Mouse (Mus musculus) lung, postnatal 0 days (tissue): ENCODE results near the gene Trim23. TPM values are rescaled to one million over a fixed set of nuclear protein-coding genes. Genes with fewer than 3 reads are reported as not detected.
"Not testable (repeated sequence)": the region's sequence is repeated elsewhere in the genome, so short reads cannot be mapped to it uniquely, and the experiment has no call there.

Experiments
- ATAC-seq: fragments of 200-750 bp; cut with Nextera tagmentation; 2 replicates; pipeline ENCODE4 v1.8.0; 2017; ENCODE audit warnings: moderate library complexity
- DNase-seq: peaks from one replicate; pipeline ENCODE4 v3.0.0-alpha.2; 2016; ENCODE audit warnings: low spot score
- H3K27ac ChIP-seq: fragments of 300-500 bp; sonication (generic); 2 replicates; pipeline ENCODE4 v1.5.1; 2014; ENCODE audit warnings: antibody characterized with exemption, mild to moderate bottlenecking, low read length, mixed read lengths
- H3K27me3 ChIP-seq: fragments of 300-500 bp; sonication (generic); replicated peaks from 2 replicates; pipeline ENCODE4 v1.6.1; 2014; ENCODE audit warnings: low read length, mixed read lengths; ENCODE audit not compliant: insufficient read depth
- H3K36me3 ChIP-seq: fragments of 300-500 bp; sonication (generic); 2 replicates; pipeline ENCODE4 v1.6.1; 2014; ENCODE audit warnings: low read length, mixed read lengths; ENCODE audit not compliant: insufficient read depth
- H3K4me1 ChIP-seq: fragments of 300-500 bp; sonication (generic); 2 replicates; pipeline ENCODE4 v1.6.1; 2014; ENCODE audit warnings: antibody characterized with exemption, low read depth, low read length, mixed read lengths; ENCODE audit not compliant: insufficient read depth
- H3K4me2 ChIP-seq: fragments of 300-500 bp; sonication (generic); replicated peaks from 2 replicates; pipeline ENCODE4 v1.6.1; 2014; ENCODE audit warnings: low read depth, mild to moderate bottlenecking, low read length, moderate library complexity, mixed read lengths
- H3K4me3 ChIP-seq: fragments of 300-500 bp; sonication (generic); 2 replicates; pipeline ENCODE4 v1.5.1; 2014; ENCODE audit warnings: low read depth, low read length
- H3K9ac ChIP-seq: fragments of 300-500 bp; sonication (generic); replicated peaks from 2 replicates; pipeline ENCODE4 v1.6.1; 2014; ENCODE audit warnings: low read depth, mild to moderate bottlenecking
- H3K9me3 ChIP-seq: fragments of 300-500 bp; sonication (generic); 2 replicates; pipeline ENCODE4 v1.6.1; 2016; ENCODE audit warnings: low read length, mixed read lengths
- CTCF ChIP-seq: IDR thresholded peaks from 2 replicates; pipeline ENCODE4 v1.5.1; 2016; ENCODE audit warnings: antibody characterized with exemption, mild to moderate bottlenecking
- EP300 ChIP-seq: IDR thresholded peaks from 2 replicates; pipeline ENCODE4 v1.6.1; 2016; ENCODE audit warnings: antibody characterized with exemption, mild to moderate bottlenecking, control low read depth
- whole genome bisulfite sequencing: fragments of 180-500 bp; shearing (Covaris S2); extraction: QIAGEN DNeasy Blood & Tissue Kit; methylation state at CpG from one replicate; pipeline ENCODE4 v1.1.7; 2014; 5-methylcytosine and 5-hydroxymethylcytosine counted together
- polyA plus RNA-seq: library from polyadenylated mRNA; unstranded; fragments of >200 nt; fragmentation: Nextera tagmentation; extraction: Ambion mirVana; gene quantifications from 2 replicates; pipeline ENCODE4 v1.2.1, GENCODE M21; 2015

The Trim23 gene
- polyA plus RNA-seq, 1 experiment from 2014 or later = 12.2 TPM

DNA sequence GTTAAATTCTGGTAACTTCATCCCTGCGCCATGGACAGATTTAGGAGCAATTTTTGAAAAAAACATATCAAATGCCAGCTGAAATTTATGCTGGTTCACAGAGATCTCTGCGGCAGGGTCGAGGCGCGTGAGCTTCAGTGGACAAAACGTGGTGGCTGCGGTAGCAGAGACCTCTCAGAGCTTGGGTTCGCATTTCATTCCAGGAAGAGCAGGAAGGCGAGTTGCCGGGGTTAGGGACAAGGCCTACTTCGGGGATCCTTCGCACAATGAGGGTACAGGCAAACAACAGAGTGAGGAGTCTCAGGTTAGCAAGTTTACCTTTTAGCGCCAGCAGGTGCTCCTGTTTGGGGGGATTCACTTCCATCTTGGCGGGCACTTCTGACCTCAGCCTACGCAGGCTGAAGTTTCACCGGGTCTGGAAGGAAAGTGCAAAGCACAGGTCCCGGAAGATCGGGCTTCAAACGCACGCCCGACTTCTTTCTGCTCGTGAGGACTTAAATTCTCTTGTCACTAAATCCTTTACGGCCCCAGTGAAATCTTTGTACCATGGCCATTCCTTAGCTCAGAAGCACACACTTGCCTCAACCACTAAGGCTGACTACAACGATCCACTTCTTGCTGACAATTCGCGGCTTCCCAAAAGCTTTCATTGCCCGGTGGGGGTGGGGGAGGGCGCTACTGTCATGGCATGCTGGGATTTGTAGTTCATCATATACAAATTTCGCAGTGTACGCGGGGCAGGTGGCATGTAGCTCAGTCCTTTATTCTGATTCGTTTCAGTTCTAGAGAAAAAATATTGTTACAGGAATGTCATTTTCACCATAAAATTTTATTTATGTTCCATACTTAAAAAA, 574 bp upstream of the Trim23 start, which contains the start of gene Trappc13:
Trappc13 (minus strand) TSS at position 674 of the 854 bp plus-strand sequence.
- Histone ChIP-seq H3K4me1 (no peaks in the 10 kb centered on the region), H3K9me3 (no peaks in the 10 kb centered on the region), H3K36me3 (no peaks in the 10 kb centered on the region), H3K27me3 (no peaks in the 10 kb centered on the region), H3K4me3 (peak within 1 kb of the TSS; percentile 73), H3K4me2 (peak within 1 kb of the TSS; percentile 71), H3K27ac (peak within 1 kb of the TSS; percentile 84), H3K9ac (peak within 1 kb of the TSS; percentile 70)
- ATAC-seq (peak; percentile 86), DNase-seq (peak; percentile 45)
- under 1% methylated on average over 32 of the region's 32 CpGs for WGBS
- TF ChIP-seq CTCF (0 out of 2 replicates have a peak, but pooled peaks have one; percentile 6), EP300 (no peak)

DNA sequence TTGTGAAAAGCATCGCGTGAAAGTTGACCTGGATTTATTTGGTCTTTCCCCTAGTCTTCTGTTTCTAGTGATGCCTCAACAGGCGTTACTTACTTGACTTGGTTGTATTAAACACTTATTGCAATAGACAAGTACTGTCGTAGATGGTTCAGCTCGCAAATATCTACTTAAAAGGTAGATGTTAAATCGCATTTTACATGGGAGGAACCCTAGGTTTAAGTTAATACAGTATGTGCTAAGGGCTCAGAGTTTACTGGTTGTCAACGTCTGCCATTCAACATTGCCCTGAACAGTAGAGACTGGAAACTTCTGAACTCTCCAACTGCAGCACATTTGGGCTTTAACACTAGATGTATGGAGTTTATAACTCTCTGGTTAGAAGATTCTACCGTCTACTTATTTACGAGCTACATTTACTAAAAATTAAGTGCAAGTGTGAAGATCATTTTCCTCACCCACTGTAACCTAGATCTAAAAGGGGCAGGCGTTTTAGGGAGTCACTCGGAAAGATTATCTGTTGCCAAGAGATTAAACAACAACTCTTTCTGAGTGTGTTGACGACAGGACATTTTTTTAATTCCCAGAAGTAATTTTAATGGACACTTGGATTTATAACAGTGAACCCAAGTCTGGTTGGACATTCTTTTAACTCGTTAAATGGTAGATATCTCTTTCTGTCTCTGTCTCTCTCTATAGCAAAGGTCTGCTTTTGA, 735 bp downstream of the Trim23 start:
- Histone ChIP-seq H3K9ac (peak overlapping the region; percentile 62), H3K36me3 (0 out of 2 replicates have a peak, but pooled peaks cover 3% of the 10 kb centered on the region), H3K4me1 (no peaks in the 10 kb centered on the region), H3K27ac (peak overlapping the region; percentile 43; the same call in 1 of the 2 replicates), H3K9me3 (no peaks in the 10 kb centered on the region), H3K27me3 (no peaks in the 10 kb centered on the region), H3K4me2 (peak overlapping the region; percentile 64), H3K4me3 (peak overlapping the region; percentile 73)
- WGBS = 12% methylated on average over 13 of the region's 13 CpGs
- TF ChIP-seq CTCF (no peak), EP300 (no peak)
- peak; percentile 17 for DNase-seq
- no peak for ATAC-seq

DNA sequence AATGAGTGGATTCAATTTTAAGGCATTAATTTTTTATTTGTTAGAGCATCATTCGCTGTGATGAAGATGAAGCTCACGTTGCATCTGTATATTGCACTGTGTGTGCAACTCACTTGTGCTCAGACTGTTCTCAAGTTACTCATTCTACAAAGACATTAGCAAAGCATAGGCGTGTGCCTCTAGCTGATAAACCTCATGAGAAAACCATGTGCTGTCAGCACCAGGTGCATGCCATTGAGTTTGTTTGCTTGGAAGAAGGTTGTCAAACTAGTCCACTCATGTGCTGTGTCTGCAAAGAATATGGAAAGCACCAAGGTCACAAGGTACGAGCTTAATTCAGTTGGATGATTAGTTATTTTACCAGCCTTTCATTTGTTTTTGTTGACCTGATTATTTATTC, 8.8 kb downstream of the Trim23 start:
- DNase-seq (no peak), ATAC-seq (no peak)
- no peak overlapping the region for H3K4me2 ChIP-seq
- no peaks in the 10 kb centered on the region for H3K9me3 ChIP-seq
- H3K27me3 ChIP-seq = no peaks in the 10 kb centered on the region
- no peak overlapping the region for H3K9ac ChIP-seq
- no peak for TF ChIP-seq CTCF
- no peak for TF ChIP-seq EP300
- peaks cover 23% of the 10 kb centered on the region for H3K36me3 ChIP-seq
- no peaks in the 10 kb centered on the region for H3K4me1 ChIP-seq
- no peak overlapping the region for H3K4me3 ChIP-seq
- 81% methylated on average over 4 of the region's 4 CpGs for WGBS
- no peak overlapping the region for H3K27ac ChIP-seq

DNA sequence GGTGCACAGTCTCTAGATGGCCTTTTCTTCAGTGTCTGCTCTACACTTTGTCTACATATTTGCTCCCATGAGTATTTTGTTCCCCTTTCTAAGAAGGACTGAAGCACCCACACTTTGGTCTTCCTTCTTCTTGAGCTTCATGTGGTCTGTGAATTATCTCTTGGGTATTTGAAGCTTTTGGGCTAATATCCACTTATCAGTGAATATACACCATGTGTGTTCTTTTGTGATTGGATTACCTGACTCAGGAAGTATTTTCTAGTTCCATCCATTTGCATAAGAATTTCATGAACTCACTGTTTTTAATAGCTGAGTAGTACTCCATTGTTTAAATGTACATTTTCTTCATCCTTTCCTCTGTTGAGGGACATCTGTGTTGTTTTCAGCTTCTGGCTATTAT, 17.3 kb downstream of the Trim23 start:
- H3K27me3 ChIP-seq, H3K4me1 ChIP-seq, H3K9me3 ChIP-seq, H3K27ac ChIP-seq, H3K4me3 ChIP-seq, DNase-seq, H3K9ac ChIP-seq, H3K4me2 ChIP-seq, ATAC-seq: not testable (repeated sequence)
- H3K36me3 ChIP-seq = peaks cover 12% of the 10 kb centered on the region; the same call in 1 of the 2 replicates

DNA sequence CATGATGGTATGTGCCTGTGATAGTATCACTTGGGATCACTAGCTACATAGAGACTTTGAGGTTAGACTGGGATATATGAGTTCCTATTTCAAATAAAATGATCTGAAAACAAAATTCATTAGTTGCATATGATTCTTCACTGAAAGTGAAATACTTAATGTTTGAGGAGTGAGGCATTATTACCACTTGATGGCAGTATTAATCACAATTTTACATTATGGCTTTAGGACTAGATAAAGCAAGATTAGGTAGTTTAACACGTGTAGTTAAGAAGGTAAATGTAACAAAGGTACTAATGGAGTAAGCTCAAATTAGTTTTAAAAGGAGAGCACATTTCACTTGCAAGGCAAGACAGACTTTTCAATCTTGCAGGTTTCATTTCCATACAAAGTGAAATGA, 25.7 kb downstream of the Trim23 start:
- ATAC-seq = no peak
- no peak overlapping the region for H3K4me2 ChIP-seq

DNA sequence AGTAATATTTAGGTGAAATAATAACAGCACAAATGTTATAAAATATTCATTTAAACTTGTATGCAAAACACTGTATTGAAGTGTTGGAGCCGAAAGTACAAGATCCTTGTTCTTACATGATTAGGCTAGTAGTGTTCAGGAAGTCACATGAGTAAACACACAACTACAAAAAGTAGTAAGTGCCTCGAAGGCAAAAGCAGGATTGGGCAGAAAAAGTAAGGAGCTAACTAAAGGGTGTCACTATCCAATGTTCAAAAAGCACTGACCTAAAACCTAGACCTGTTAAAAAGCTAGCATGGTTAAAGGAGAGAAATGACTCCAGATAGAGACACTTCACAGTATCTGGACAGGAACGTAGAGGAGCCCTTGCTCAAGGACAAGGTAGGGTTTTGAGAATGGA, 48.9 kb downstream of the Trim23 start:
- 16% methylated on average over 3 of the region's 3 CpGs for WGBS
- Histone ChIP-seq H3K9me3 (no peaks in the 10 kb centered on the region), H3K4me2 (peak overlapping the region; percentile 79), H3K27ac (no peak overlapping the region), H3K27me3 (no peaks in the 10 kb centered on the region), H3K4me1 (peaks cover 10% of the 10 kb centered on the region; the same call in 1 of the 2 replicates), H3K9ac (no peak overlapping the region; the same call in 1 of the 2 replicates), H3K4me3 (peak overlapping the region; percentile 91; the same call in 1 of the 2 replicates), H3K36me3 (no peaks in the 10 kb centered on the region)
- ATAC-seq (no peak), DNase-seq (peak; percentile 5)
- TF ChIP-seq EP300 = no peak
- TF ChIP-seq CTCF = no peak

More for the DNA sequence above, 25.7 kb downstream of the Trim23 start:
- peak; percentile 24; the same call in 1 of the 2 replicates for TF ChIP-seq CTCF
- no peak for TF ChIP-seq EP300
- Histone ChIP-seq H3K27me3 (no peaks in the 10 kb centered on the region), H3K27ac (no peak overlapping the region), H3K9me3 (no peaks in the 10 kb centered on the region), H3K4me1 (no peaks in the 10 kb centered on the region), H3K4me3 (no peak overlapping the region), H3K9ac (no peak overlapping the region), H3K36me3 (peaks cover 7% of the 10 kb centered on the region; the same call in 1 of the 2 replicates)
- WGBS = 56% methylated on average over 1 of the region's 1 CpGs
- DNase-seq = peak; percentile 15
